ENCODE assay signal across 38 mouse cellular contexts in the genomic region with DNA sequence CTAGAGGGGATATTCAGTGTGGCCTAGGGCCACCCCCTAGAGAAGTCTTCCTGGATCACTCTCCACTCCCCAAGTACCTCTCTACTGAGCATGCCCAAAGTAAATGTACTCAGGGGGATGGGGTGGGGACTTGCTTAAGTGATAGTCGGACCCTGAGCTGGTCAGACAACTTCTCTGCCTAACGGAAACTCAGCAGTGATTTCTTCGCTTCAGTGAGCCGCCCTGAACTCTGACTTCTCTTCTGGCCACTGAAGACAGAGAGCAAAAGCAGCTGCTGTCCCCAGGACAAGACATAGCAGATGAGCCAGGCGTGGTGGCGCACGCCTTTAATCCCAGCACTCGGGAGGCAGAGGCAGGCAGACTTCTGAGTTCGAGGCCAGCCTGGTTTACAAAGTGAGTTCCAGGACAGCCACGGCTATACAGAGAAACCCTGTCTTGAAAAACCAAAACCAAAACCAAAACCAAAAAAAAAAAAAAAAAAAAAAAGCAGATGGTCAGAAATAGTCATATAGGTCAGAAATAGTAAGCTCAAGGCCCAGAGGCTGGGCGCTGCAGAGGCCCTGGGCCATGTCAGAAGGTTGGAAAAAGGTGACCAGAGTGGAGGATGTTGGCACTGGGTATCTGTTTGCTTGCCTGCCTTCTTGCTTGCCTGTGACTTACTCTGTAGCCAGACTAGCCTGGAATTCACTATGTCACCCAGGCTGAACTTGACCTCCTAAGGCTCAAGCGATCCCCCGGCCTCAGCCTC. TPM values are rescaled to one million over a fixed set of nuclear protein-coding genes. Genes with fewer than 3 reads are reported as not detected.
DNase-seq lines count a peak whose midpoint lies in the region; ATAC-seq and TF ChIP-seq lines count a peak whose summit lies in the region.
"Had no signal": no experiment of that assay in that cellular context is flagged by ENCODE, and none has a peak within 500 bp of the region (broad histone marks: within the 10 kb centered on the region; RNA-seq: fewer than 3 reads in every experiment).

No protein-coding gene starts in this region.

- ATAC-seq in CD4-positive, CD25-positive, alpha-beta regulatory T cell, adult 4 months, result no peak
- 0 out of 2 replicates have a peak, but pooled peaks have one; percentile 21 for ATAC-seq in kidney, postnatal 0 days (replicated peaks; ENCODE audit: low FRiP score, low read depth)
- ATAC-seq: forebrain, embryonic 15.5 days; inflammation-experienced regulatory T-cells, adult 6 months; Patski had no signal

- H3K27me3 ChIP-seq in kidney, postnatal 0 days (ENCODE audit: insufficient read depth, low read length), result no peaks in the 10 kb centered on the region
- H3K27me3 ChIP-seq: embryonic facial prominence, embryonic 12.5 days; forebrain, embryonic 15.5 days; heart, embryonic 12.5 days; neural tube, embryonic 12.5 days; Patski had no signal

- no peak overlapping the region for H3K4me2 ChIP-seq in kidney, postnatal 0 days (ENCODE audit: low read length)
- H3K4me2 ChIP-seq: embryonic facial prominence, embryonic 12.5 days; forebrain, embryonic 15.5 days; heart, embryonic 12.5 days; hindbrain, embryonic 14.5 days; liver, embryonic 15.5 days; midbrain, embryonic 12.5 days; neural tube, embryonic 12.5 days had no signal

- 0 out of 2 replicates have a peak, but pooled peaks cover 6% of the 10 kb centered on the region for H3K36me3 ChIP-seq in kidney, postnatal 0 days (ENCODE audit: insufficient read depth, low read length)
- H3K36me3 ChIP-seq: forebrain, embryonic 10.5 days; forebrain, embryonic 15.5 days; midbrain, embryonic 12.5 days; neural tube, embryonic 12.5 days had no signal

- TF ChIP-seq CTCF in kidney, postnatal 0 days (IDR thresholded peaks at IDR 0.05; ENCODE audit: low read depth), result no peak

- no peaks in the 10 kb centered on the region for H3K9me3 ChIP-seq in kidney, postnatal 0 days (replicated peaks; ENCODE audit: low read length)
- H3K9me3 ChIP-seq: embryonic facial prominence, embryonic 12.5 days; forebrain, embryonic 10.5 days; forebrain, embryonic 15.5 days; heart, embryonic 12.5 days; liver, embryonic 15.5 days; megakaryocyte, embryonic 14.5 days; midbrain, embryonic 12.5 days; neural tube, embryonic 12.5 days had no signal

- H3K9ac ChIP-seq in kidney, postnatal 0 days (ENCODE audit: low read depth, low read length), result no peak overlapping the region
- H3K9ac ChIP-seq: embryonic facial prominence, embryonic 12.5 days; forebrain, embryonic 15.5 days; heart, embryonic 12.5 days; hindbrain, embryonic 14.5 days; liver, embryonic 15.5 days; midbrain, embryonic 12.5 days; neural tube, embryonic 12.5 days had no signal

- H3K27ac ChIP-seq in kidney, postnatal 0 days, result no peak overlapping the region
- H3K27ac ChIP-seq: embryonic facial prominence, embryonic 12.5 days; forebrain, embryonic 10.5 days; forebrain, embryonic 15.5 days; heart, adult 2 months; hindbrain, embryonic 14.5 days; midbrain, embryonic 12.5 days; neural tube, embryonic 12.5 days; stomach, postnatal 0 days had no signal

- H3K4me3 ChIP-seq in kidney, postnatal 0 days (replicated peaks; ENCODE audit: low read depth, low read length), result no peak overlapping the region
- H3K4me3 ChIP-seq: embryonic facial prominence, embryonic 12.5 days; forebrain, embryonic 10.5 days; forebrain, embryonic 15.5 days; heart, adult 2 months; heart, embryonic 12.5 days; liver, embryonic 15.5 days; megakaryocyte, embryonic 14.5 days; midbrain, embryonic 12.5 days; myocyte; neural tube, embryonic 12.5 days had no signal

- intact Hi-C loops in heart, postnatal 36 days (cut with DNase I), result no loop called here

- peak; percentile 20 for DNase-seq in CD4-positive, CD25-positive, alpha-beta regulatory T cell, adult 2 months (ENCODE audit: low read depth, low spot score)
- DNase-seq in kidney, postnatal 0 days (ENCODE audit: low spot score), result peak; percentile 54
- no peak for DNase-seq in kidney, postnatal 25 days
- DNase-seq in spleen, postnatal 10 days (ENCODE audit: low spot score in 2 of 2), result peak; percentile 24 to 31
- no peak for DNase-seq in spleen, postnatal 4 days (ENCODE audit: low spot score in 2 of 2)
- no peak for DNase-seq in heart, postnatal 36 days
- DNase-seq in T-cell, adult 2 months (ENCODE audit: low spot score), result no peak
- DNase-seq: adrenal gland, postnatal 25 days; cerebellum, adult 11-12 months; cerebellum, adult 9-11 months; embryo, embryonic 11 days; heart, adult 2 months; kidney, adult 11 months; layer of hippocampus, adult 9-11 months; liver; lung, postnatal 36 days; right cerebral cortex, postnatal 4 days; thymus, adult 18-20 months; thymus, postnatal 25 days had no signal

- H3K4me1 ChIP-seq in kidney, postnatal 0 days (replicated peaks; ENCODE audit: insufficient read depth, low read length), result no peaks in the 10 kb centered on the region
- H3K4me1 ChIP-seq: embryonic facial prominence, embryonic 12.5 days; forebrain, embryonic 15.5 days; midbrain, embryonic 12.5 days had no signal

- 61% methylated on average over 13 of the region's 13 CpGs for WGBS in kidney, postnatal 0 days

RNA-seq across cellular contexts. Expression of gene Dnajb13, which starts 9.8 kb away (rescaled TPM):
- 10 to 100 TPM; 20.0 to 20.3 TPM for polyA plus RNA-seq in CD4-positive, CD25-positive, alpha-beta regulatory T cell, adult 4 months (2017; shearing (Covaris generic))
- 0.15 and 0.18 TPM in 2 replicates for polyA plus RNA-seq in kidney, postnatal 0 days (2015; fragmentation: Nextera tagmentation; extraction: Ambion mirVana)
- total RNA-seq in heart, postnatal 36 days (2021), result not detected
- total RNA-seq: adrenal gland, postnatal 25 days; gastrocnemius, adult 18-20 months; heart, adult 2 months had no signal

RNA-seq across cellular contexts. Expression of gene Ucp2, which starts 11.8 kb away (rescaled TPM):
- 1,000 to 10,000 TPM; 1,055 to 1,337 TPM for polyA plus RNA-seq in CD4-positive, CD25-positive, alpha-beta regulatory T cell, adult 4 months (2017; shearing (Covaris generic))
- 274 and 319 TPM in 2 replicates for polyA plus RNA-seq in kidney, postnatal 0 days (2015; fragmentation: Nextera tagmentation; extraction: Ambion mirVana)
- total RNA-seq in heart, postnatal 36 days (2021), result 100 to 1,000 TPM; 331 to 414 TPM

RNA-seq across cellular contexts. Expression of gene Coa4, which starts 32.0 kb away (rescaled TPM):
- 10 to 100 TPM; 22.0 to 29.5 TPM for polyA plus RNA-seq in CD4-positive, CD25-positive, alpha-beta regulatory T cell, adult 4 months (2017; shearing (Covaris generic))
- 21.7 and 21.9 TPM in 2 replicates for polyA plus RNA-seq in kidney, postnatal 0 days (2015; fragmentation: Nextera tagmentation; extraction: Ambion mirVana)
- 10 to 100 TPM; 17.1 to 17.4 TPM for total RNA-seq in heart, postnatal 36 days (2021)

RNA-seq across cellular contexts. Expression of gene Ucp3, which starts 32.1 kb away (rescaled TPM):
- not detected for polyA plus RNA-seq in CD4-positive, CD25-positive, alpha-beta regulatory T cell, adult 4 months (2017; shearing (Covaris generic))
- polyA plus RNA-seq in kidney, postnatal 0 days (2015; fragmentation: Nextera tagmentation; extraction: Ambion mirVana), result 0.05 and 0.13 TPM in 2 replicates
- total RNA-seq in heart, postnatal 36 days (2021), result 100 to 1,000 TPM in 1 of 2 experiments, 10 to 100 TPM in 1; 72.3 to 103 TPM
- total RNA-seq: hematopoietic stem cell, adult 5-6 weeks; MEL; midbrain, postnatal 0 days had no signal
- polyA plus RNA-seq: embryonic facial prominence, embryonic 12.5 days; forebrain, embryonic 10.5 days; forebrain, embryonic 15.5 days; hindbrain, embryonic 14.5 days; limb, embryonic 11.5 days; midbrain, embryonic 12.5 days; neural tube, embryonic 12.5 days had no signal

Comparison
In these comparisons a context has a peak if more than half of its experiments do, and no peak if none do; other contexts are left out.
1. DNase-seq: peak in CD4-positive, CD25-positive, alpha-beta regulatory T cell, adult 2 months (single experiment), kidney, postnatal 0 days (single experiment) and spleen, postnatal 10 days (2 of 2); none in kidney, postnatal 25 days (0 of 2), spleen, postnatal 4 days (0 of 2), heart, postnatal 36 days (0 of 2) and T-cell, adult 2 months (single experiment).
2. RNA of gene Dnajb13, which starts 9.8 kb away (polyA plus RNA-seq): 20.0 to 20.3 TPM in CD4-positive, CD25-positive, alpha-beta regulatory T cell, adult 4 months; 0.15 to 0.18 TPM in kidney, postnatal 0 days; every median in the first group is over 10 times any median in the second.